Mouse (Mus musculus) heart, adult 11 months (tissue): Measurements from ENCODE around the gene Josd1.

Source experiments
- DNase-seq: peaks from one replicate; pipeline ENCODE4 v3.0.0; 2022

The Josd1 gene

DNA sequence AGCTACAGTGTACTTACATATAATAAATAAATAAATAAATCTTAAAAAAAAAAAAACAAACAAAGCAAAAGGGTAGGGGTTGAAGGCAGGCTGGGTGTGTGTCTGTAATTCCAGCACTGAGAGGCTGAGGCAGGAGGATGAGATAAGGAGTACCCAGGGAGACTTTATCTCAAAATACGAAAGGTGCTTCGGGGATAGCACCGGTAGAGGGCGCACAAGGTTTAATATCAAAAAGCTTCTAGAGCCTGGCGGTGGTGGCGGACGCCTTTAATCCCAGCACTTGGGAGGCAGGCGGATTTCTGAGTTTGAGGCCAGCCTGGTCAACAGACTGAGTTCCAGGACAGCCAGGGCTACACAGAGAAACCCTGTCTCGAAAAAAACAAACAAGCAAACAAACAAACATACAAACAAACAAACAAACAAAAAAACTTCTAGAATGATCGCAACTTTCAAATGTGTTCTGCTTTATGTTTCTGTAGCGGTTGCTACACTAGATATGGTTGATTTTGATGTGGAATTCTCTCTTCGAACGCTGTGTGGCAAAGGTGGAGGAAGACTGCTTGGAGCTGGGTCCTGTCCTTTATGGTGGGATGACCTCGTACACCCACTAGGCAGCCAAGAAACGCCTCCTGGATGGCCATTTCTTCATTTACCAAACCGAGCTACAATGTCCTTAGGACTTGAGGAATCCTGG lies 29.7 kb downstream of the Josd1 start:
- peak; percentile 97 for DNase-seq

DNA sequence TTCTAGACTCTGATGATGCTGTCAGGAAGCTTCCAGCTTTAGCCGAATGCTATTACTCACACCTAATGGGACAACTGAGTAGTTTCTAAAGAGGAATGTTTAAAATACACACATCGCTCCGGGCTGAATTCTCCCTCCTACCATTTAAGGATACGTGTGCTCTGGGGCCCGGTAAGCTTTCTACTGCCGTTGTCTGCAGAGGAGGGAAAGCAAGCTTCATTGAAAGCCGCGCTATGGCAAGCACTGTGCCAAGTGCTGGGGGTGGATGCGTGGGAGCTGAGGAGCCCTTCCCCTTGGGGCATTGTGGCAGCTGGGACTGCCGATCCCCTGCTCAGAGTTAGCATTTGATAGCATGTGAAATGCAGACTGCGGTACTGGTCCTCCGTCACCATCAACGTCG lies 31.3 kb downstream of the Josd1 start:
- no peak for DNase-seq

DNA sequence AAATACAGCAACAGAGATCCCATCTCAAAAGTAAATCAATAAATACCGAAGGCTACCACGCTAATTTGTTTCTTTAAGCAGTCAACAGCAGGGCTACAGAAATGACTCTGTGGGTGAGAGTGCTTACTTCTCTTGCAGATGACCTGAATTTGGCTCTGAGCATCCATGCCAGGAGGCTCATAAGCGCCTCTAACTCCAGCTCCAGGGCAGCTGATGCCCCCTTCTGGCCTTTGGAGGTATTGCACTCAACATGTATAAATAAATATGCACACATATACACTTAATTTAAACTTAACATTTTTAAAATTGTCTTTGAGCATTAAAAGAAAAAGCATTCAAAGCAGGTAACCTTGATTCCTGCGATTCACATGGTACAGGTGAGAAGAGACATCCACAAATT lies 36.2 kb downstream of the Josd1 start:
- no peak for DNase-seq

DNA sequence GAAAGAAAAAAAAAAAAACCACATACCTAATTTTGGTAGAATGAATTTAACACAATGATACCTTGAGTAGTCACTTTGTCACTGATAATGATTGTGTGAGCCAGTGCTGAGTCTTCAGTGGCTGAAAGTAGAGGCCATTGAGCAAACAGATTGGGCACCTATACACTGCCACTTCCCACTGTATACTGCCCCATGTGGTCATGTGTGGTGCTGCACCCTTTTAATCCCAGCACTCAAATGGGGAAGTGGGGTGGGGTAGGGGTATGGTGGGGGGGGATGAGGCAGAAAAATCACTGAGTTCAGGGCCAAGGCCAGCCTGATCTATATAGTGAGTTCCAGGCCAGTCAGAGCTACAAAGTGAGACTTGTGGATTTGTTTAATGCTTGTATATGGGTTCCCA lies 37.1 kb downstream of the Josd1 start:
- DNase-seq, result no peak

DNA sequence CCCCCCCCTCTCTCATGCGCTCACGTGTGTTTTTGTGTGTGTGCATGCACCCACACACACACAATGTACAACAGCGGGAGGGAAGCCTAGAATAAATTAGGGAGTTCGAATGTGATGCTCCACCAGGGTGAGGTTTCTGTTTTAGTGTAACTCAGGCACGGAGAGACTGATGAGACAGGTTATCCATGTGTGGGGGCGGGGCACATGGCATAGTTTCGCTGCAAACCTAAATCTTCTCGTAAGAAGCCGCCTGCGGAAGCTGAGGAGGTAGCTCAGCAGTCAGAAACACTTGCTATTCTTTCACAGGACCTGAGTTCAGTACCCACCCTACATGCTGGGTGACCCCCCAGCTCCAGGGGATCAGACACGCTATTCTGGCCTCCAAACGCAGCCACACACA lies 39.6 kb downstream of the Josd1 start:
- no peak for DNase-seq

DNA sequence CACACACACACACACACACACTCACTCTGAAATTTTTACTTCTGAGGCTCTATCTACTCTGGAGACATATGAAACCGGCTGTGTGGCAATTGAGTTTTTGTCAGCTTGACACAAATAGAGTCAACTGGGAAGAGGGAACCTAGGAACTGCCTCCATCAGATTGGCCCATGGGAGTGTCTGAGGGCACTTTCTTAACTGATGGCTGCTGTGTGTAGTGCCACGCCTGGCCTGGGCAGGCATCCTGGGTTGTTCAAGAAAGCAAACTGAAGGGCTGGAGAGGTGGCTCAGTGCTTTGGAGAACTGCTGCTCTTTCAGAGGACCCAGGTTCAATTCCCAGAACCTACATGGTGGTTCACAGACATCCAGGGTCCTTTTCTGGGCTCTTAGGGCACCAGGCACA lies 42.2 kb downstream of the Josd1 start:
- no peak for DNase-seq

DNA sequence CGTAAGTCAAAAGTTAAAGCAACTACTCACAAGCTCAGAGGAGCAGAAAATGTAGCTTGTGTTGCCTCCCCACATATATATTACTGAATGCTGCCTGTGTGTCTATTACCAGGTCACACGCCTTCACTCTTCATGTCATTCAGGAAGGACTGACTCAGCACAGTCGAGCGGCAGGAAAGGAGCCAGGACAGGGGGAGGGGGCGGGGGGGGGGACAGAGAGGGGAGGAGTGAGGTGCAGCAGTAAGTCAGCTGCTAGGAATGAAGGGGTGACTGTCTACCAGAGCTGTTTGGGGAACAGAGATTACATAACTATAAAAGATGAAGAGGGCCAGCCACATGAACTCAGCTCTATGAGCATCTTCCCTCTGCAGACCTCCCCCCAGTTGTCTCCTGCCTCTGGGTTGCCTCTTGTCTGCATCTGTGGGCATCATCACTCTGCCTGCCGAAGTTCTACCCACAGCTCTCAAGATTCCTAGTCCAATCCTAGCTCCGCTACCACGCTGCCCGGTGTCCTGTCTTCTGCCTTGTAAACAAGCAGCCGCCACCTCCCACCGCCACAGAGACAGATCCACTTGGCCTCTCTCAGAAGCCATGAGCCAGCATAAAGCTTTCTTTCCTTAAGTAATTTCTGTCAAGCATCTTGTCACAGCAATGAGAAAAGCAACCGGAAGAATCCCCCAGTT lies 46.4 kb downstream of the Josd1 start:
- no peak for DNase-seq

DNA sequence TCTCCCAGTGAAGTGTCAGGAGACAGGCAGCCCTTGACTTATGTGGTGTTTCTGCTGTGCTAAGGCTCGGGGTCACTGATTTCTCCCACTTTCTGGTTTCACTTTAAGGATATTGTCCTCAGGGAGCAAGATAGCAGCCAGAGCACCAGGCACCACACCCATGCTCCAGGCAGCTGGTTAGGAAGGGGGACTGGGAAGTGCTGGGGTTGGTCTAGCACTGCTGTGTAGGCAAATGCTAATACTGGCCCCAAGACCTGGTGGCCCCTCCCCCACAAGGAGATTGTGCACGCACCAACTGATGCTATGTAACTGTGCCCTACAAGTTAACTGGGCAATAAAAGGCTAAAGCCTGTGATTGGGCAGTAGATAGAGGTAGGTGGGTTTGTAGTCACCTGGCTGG lies 57.2 kb downstream of the Josd1 start:
- no peak for DNase-seq
